Mouse (Mus musculus) adrenal gland, adult 10 weeks (tissue): ENCODE results near the gene Pop7. TPM values are rescaled to one million over a fixed set of nuclear protein-coding genes. Genes with fewer than 3 reads are reported as not detected.

ENCODE experiments used
- polyA plus RNA-seq: library from polyadenylated mRNA; stranded (reverse); fragments of 350-450 nt; fragmentation: Illumina TruSeq; extraction: RNeasy Lipid Tissue Mini Kit (QIAGEN cat#74804); gene quantifications from one replicate; pipeline ENCODE4 v1.2.3, GENCODE M21; 2014; ENCODE audit warnings: low read depth, low replicate concordance

Gene Pop7
- not detected for polyA plus RNA-seq

DNA sequence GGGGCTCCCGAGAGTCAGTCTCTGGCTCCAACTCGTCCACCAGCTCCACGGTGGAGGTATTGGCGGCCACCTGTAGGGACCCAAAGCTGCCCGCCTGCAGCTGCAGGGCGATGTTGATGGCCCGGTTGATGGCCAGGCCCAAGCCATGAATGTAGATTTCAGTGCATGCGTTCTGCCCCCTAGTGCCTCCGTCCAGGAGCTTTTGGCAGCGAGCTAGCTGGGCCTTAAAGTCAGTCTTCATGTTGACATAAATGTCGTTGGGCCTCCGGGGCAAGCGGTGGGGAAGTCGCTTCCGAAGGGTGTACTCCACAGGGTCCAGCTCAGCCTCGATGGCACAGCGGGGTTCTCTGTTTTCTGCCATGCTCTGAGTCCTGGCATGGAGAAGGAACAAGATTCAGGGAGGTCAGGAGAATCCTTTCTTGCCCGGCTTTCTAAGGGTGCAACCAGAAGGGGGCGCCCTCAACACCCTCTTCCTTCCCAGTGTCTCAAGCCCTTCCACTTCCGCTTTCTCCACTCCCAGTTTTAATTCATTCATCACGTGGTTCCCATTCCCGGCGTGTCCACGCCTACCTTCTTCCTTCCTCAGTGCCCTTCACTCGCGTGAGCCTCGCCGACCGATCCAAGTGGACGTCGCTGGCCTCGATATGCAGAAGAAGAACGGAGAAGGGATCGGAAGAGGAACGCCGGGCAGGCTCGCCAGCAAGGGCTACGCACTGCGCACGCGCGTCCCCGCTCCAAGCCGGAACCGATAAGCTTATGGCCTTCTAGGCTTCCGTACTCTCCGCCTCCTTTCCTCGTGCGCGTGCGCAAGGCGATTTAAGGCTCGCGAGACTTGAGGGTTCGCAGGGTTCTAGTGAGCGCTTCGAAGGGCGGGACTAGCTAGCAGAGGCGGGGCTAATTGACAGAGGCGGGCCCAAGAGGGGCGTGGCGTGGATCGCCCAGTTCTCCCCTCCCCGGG lies at the start of gene Pop7:
TSS of gene Pop7 (minus strand) at position 810 of the 958 bp plus-strand sequence.

DNA sequence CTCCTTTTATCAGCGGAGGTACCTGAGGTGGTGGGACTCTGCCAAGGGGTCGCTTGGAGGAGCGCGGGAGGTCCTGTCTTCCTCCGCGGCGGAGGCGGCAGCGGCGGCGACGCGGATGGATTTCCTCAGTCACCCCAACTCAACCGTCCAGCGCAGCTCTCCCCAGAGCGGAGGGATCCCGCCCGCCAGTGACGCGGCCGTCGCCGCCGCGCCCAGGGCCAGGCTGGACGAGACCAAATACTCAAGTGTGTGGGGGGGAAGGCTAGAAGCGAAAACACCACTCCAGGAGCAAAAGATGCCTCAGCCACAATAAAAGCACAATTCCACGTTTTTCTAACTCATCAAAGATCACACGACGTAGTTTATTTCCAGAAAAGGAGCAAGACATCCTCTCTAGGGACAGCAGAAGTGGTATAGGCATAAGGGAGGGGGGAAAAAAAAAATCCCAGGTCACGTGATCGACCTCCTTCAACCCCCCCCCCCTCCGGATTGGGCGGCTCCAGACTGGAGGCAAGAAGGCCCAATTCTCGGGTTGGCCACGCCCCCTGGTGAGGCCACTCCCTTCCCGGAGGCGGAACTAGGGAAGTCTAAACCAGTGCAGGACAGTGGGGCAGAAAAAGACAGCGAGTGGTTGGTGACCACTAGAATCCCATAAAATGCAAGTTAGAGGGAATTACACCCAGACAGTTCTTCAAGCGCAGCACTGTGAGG lies 31.0 kb upstream of the Pop7 start, which contains the start of the genes Epo and Gnb2:
TSS of gene Epo (minus strand) at position 126 of the 711 bp plus-strand sequence.
TSS of gene Gnb2 (minus strand) at position 394 of the 711 bp plus-strand sequence.

DNA sequence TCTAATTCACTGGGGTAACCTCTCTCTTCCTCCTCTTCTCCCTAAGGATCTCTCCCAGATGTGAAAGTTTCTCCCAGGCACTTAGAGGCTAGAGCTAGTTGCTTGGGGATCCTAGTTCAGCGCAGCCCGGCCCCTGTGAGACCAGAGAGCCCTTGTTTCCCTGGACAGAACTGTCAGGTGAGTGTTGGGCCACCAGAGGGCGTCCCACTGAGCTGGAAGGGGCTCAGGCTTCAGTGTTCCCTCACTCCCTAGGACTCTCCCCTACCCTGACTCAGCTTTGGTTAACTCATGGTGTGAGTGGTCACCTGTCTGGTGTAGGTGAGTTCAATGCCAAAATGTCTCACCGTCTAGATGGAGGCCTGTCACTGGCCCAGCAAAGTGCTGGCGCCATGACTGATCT lies 16.1 kb upstream of the Pop7 start, which contains the start of gene Gigyf1:
TSS of gene Gigyf1 (plus strand) at position 113 of the 400 bp plus-strand sequence.

DNA sequence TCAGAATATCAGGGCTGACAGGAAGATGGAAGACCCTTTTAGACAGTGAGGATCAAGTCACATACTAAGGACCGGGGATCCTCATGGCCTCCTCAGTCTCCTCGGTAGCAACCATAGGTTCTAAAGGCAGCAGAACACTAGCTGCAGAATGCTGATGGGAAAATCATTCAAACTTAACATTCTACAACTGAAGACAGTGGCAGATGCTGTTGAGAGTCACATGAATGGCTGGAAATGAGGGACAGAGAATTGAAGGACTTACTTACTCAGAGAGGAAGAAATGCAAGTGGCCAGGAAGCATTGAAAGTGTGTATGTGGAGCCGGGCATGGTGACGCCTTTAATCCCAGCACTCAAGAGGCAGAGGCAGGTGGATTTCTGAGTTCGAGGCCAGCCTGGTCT lies 25.4 kb downstream of the Pop7 start, which contains the start of gene Zan:
TSS of gene Zan (minus strand) at position 101 of the 400 bp plus-strand sequence.

Other genes with a start within 250 kb of the Pop7 start
- gene Ache, start 215.0 kb downstream of the Pop7 start, polyA plus RNA-seq = 0.17 TPM
- gene Ufsp1, start 207.9 kb downstream of the Pop7 start, polyA plus RNA-seq = 5.9 TPM
- 25.4 TPM for gene Srrt, start 194.8 kb downstream of the Pop7 start, polyA plus RNA-seq
- not detected for gene Trip6, start 188.1 kb downstream of the Pop7 start, polyA plus RNA-seq
- gene Slc12a9, start 168.9 kb downstream of the Pop7 start, polyA plus RNA-seq = not detected
- 7.2 TPM for gene Ephb4, start 152.4 kb downstream of the Pop7 start, polyA plus RNA-seq
- gene Zan, start 25.5 kb downstream of the Pop7 start, polyA plus RNA-seq = not detected
- 2.2 TPM for gene Gigyf1, start 16.0 kb upstream of the Pop7 start, polyA plus RNA-seq
- not detected for gene Epo, start 30.7 kb upstream of the Pop7 start, polyA plus RNA-seq
- 1.2 TPM for gene Gnb2, start 31.0 kb upstream of the Pop7 start, polyA plus RNA-seq
- gene Actl6b, start 51.0 kb upstream of the Pop7 start, polyA plus RNA-seq = not detected
- gene Tfr2, start 67.3 kb upstream of the Pop7 start, polyA plus RNA-seq = not detected
- gene Mospd3, start 98.5 kb upstream of the Pop7 start, polyA plus RNA-seq = not detected
- 63.9 TPM for gene Pcolce, start 111.3 kb upstream of the Pop7 start, polyA plus RNA-seq
- not detected for gene Fbxo24, start 126.5 kb upstream of the Pop7 start, polyA plus RNA-seq
- 0.99 TPM for gene Lrch4, start 126.6 kb upstream of the Pop7 start, polyA plus RNA-seq
- gene Gm20605, start 126.7 kb upstream of the Pop7 start, polyA plus RNA-seq = not detected
- not detected for gene Sap25, start 138.8 kb upstream of the Pop7 start, polyA plus RNA-seq
- 0.58 TPM for gene Irs3, start 143.2 kb upstream of the Pop7 start, polyA plus RNA-seq
- 12.5 TPM for gene Agfg2, start 182.2 kb upstream of the Pop7 start, polyA plus RNA-seq
- not detected for gene Nyap1, start 239.1 kb upstream of the Pop7 start, polyA plus RNA-seq
- 0.29 TPM for gene Tsc22d4, start 243.2 kb upstream of the Pop7 start, polyA plus RNA-seq